Mouse (Mus musculus) megakaryocyte-erythroid progenitor cell, adult 5-6 weeks (primary cell): ENCODE data around the gene Samd4. TPM values are rescaled to one million over a fixed set of nuclear protein-coding genes. Genes with fewer than 3 reads are reported as not detected.

Experiments used
- ATAC-seq: replicated peaks from 2 replicates; pipeline ENCODE4 v1.8.0; 2016; ENCODE audit warnings: mild to moderate bottlenecking, inconsistent platforms; ENCODE audit not compliant: severe bottlenecking, poor library complexity, low FRiP score, low TSS enrichment
- total RNA-seq, 2 experiments: library from RNA; stranded (forward) in 1 of 2; stranded (reverse) in 1 of 2; fragments of 200-1000, 215-1000 nt in 1 of 2; fragments of >200 nt in 1 of 2; fragmentation: Nextera tagmentation in 1 of 2; gene quantifications; 2 replicates each; pipeline ENCODE4 v1.2.3; 2014 to 2017

Samd4 gene
- total RNA-seq, 2 experiments from 2014 or later: 0.07 to 0.61 TPM

- no peak for ATAC-seq
These were observed 159.0 kb downstream of the Samd4 start for GRCm38 (mm10) chr14:47041699-47042098.

DNA sequence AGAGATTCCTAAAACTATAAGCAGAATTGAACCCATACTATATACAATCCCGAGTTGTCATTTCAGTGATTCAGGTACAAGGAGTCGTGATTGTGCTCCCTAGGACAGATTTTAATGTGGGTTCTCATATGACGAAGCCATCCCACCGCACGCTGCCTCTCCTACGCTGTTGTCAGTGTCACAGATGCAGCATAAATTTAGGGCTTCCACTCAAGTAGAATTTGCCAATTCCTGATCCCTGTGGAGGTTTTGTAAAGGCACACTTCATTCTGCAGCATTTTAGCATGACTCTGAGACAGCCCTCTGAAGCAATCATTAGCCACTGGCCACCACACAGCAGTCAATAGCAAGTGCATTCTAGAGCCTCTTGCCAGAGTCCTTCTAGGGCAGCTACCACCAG, 166.4 kb downstream of the Samd4 start:
- ATAC-seq: no peak

GRCm38 (mm10) chr14:47051743-47052610, 169.3 kb downstream of the Samd4 start:
- no peak for ATAC-seq

DNA sequence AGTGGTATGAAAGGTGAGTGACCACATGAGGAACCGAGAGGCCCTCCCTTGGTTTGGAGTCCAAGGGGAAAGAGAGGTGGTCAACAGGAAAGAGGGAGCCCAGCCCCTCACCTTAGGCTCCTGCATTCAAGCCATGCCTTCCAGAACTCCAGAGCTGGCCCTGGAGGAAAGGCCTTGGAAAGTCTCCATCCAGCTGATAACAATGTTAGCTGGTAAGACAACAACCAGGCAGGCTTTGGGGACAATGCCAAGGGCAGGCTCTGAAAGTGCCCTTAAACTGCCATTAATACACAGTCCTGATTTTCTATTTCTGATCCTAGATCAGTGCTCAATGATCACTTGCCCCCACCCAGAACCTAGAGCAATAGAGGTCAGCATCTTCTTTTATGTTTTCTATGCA, 170.4 kb downstream of the Samd4 start:
- ATAC-seq: no peak

GRCm38 (mm10) chr14:47053824-47054223, 171.2 kb downstream of the Samd4 start:
- ATAC-seq: no peak

DNA sequence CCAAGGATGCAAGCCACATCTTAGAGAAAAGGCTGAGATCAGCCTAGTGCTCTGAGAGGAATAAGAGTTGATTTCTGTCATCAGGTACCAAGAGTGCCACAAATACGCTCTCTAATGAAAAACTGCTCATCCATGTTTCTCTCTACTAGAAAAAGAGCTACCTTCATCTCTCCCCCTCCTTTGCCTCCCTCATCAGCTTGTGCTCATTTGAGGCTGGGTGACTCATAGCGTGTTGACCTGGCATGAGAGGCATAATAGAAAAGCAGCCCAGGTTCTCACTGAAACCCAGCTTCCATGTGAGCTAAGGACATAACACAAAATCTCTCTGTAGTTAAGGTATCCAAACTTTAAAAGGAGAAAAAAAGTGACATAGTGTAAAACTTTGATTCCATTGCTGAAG, 176.3 kb downstream of the Samd4 start:
- ATAC-seq: no peak

DNA sequence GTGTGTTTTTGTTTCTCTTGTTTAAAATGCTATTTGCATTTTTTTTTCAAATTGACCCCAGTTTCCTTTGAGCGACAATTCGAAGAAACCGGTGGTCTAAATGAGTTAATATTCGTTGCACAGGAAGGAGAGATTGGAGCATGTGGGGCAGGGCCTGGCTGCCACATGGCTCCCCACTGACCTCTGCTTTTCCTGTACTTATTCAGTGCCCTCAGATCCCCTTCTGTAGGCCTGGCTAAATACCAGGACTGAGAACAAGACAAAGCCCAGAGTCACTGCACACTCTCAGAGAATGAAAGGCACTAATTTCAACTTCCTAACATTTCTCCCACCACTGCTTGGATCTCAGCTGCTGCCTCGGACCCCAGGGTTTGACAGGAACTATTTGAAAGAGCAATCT, 182.4 kb downstream of the Samd4 start:
- ATAC-seq: no peak

DNA sequence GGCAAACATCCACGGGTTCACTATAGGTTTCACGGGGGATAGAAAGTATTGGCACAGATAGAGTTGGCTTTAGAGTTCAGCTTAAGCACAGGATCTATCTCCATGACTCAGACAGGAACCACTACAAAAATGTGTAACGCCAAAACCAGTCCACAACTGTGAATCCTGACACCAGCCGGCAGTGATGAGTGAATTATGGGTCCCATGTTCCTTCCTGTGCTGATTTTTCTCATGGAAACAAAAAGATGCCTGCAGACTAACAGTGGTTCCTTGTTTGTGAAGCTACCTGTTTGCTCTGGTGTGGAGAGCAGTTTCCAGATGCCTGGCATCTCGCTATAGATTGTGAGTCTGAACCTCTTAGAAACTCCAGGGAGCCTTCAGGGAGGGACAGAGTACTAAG, 184.2 kb downstream of the Samd4 start:
- no peak for ATAC-seq

GRCm38 (mm10) chr14:47074045-47074666, 191.5 kb downstream of the Samd4 start:
- 0 out of 2 replicates have a peak, but pooled peaks have one; percentile 25 for ATAC-seq

DNA sequence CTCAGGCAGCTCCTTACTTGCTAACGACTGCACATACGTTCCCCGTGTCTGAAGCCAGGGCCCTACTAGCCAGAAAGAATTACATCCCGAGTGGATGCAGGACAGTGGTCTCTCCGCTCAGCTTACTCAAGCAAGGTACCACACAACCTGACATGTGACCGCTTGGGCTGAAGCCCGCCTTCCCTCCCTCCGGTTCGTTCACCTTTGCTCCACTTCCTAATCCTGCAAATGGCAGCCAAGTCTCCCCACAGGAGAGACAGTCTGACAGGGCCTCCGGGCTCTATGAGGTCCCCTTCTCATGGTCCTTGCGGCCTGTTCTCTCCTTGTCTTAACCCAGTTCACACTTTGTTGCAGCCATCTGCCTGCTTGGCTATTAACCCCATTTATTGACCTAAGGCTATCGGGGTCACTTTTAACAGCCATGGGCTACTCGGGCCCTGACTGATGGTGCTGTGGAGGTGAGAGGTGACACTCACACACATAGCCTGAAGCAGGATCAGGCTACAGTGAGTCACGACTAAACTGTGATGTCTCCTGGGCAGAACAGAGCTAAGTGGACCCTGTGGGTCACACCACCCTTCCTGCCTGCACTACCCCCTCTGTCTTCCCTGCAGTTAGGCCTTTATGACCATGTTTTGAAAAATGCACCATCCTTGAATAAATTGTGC, 192.5 kb downstream of the Samd4 start:
- ATAC-seq: no peak

GRCm38 (mm10) chr14:47075856-47076255, 193.2 kb downstream of the Samd4 start:
- ATAC-seq: no peak

DNA sequence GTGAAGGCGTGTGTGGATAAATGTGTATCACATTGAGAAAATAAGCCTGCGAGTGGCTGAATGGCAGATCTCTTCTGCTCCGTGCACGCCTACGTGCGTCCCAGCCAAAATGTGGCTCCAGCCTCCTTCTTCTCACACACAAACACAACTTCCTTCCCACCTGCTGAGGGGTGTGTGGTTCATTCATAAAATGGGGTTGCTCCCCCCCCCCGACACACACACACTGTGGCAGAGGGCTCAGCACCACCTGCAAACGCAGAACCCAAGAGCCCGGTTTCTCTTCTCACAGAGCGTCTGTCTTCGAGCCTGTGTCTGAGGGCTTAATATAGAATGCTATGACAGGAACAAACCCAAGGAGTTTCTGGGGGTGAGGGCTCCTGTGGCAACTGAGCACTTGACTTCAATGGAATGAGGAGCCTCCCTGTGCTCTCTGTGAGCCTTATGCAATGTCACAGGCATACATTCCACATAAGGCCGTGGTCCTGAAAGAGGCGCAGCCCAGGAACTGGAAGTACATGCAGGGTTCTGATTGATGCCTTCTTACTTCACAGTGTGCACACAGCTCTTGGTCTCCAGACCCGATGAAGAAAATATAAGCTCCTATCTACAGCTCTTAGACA, 194.4 kb downstream of the Samd4 start:
- no peak for ATAC-seq

DNA sequence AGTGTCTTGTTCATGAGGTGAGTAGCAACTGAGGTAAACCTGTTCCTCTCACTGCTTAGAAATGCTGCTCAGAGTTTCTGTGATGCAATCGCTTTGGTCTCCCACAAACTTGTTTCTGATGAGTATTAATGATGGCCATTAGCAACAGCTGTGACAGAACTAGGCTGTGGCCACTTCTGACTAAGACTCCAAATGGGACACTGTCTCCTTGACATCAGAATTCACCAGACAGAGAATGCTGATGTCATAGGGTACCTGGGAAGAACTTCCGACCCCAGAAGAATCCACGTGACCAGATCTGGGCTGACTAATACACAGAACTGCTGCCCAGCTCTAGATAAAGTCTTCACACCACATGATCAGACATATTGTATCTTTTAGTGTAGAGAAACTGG, 194.9 kb downstream of the Samd4 start:
- no peak for ATAC-seq

- no peak for ATAC-seq
These were observed 197.3 kb downstream of the Samd4 start for GRCm38 (mm10) chr14:47079911-47080310.

- ATAC-seq: no peak
These were observed 200.7 kb downstream of the Samd4 start for GRCm38 (mm10) chr14:47083311-47083710.

GRCm38 (mm10) chr14:47083838-47084237, 201.2 kb downstream of the Samd4 start:
- no peak for ATAC-seq

- no peak for ATAC-seq
These were observed 202.0 kb downstream of the Samd4 start for GRCm38 (mm10) chr14:47084686-47085085.

GRCm38 (mm10) chr14:47086123-47086522, 203.5 kb downstream of the Samd4 start:
- no peak for ATAC-seq

GRCm38 (mm10) chr14:47086743-47087142, 204.1 kb downstream of the Samd4 start:
- peak; percentile 53 for ATAC-seq

DNA sequence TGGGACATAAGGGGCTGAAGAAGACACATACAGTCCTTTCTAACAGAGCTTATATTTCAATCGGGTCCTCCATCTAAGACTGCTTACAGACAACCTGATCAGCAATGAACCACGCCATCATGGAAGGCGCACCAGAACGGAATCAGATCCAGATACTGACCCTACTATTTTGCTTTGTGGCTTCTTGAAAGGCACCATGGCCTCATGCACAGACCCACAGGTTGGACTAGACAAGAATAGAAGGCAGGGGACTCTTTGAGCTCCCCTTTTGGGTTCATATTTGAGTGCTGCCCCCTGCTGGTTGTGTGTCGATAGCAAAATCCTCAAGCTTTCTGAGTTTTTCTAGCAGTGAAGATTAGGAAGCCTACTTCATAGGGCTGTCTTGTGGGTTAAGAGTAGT, 204.5 kb downstream of the Samd4 start:
- ATAC-seq: peak; percentile 42
